Mouse (Mus musculus) midbrain, embryonic 11.5 days (tissue): ENCODE measurements at regions not wholly inside any gene's neighbourhood (a gene's known extent, or its start where the extent isn't known, plus 50 kb on each side); places are given as distances from the start of the nearest gene placed in this dataset.

Source experiments
- ATAC-seq: fragments of 200-750 bp; cut with Nextera tagmentation; 2 replicates; pipeline ENCODE4 v1.8.0; 2017; ENCODE audit warnings: moderate TSS enrichment, moderate library complexity; ENCODE audit not compliant: low FRiP score
- DNase-seq: peaks from one replicate; pipeline ENCODE4 v3.0.0; 2015; ENCODE audit warnings: low spot score; ENCODE audit errors: missing footprints
- H3K27ac ChIP-seq: fragments of 300-500 bp; sonication (generic); 2 replicates; pipeline ENCODE4 v1.5.1; 2014; ENCODE audit warnings: low read depth, low read length
- H3K27me3 ChIP-seq: fragments of 300-500 bp; sonication (generic); 2 replicates; pipeline ENCODE4 v1.6.1; 2014; ENCODE audit warnings: mild to moderate bottlenecking, low read length, moderate library complexity, mixed read lengths; ENCODE audit not compliant: control insufficient read depth, insufficient read depth
- H3K36me3 ChIP-seq: fragments of 300-500 bp; sonication (generic); 2 replicates; pipeline ENCODE4 v1.6.1; 2014; ENCODE audit warnings: mild to moderate bottlenecking, low read length, moderate library complexity, mixed read lengths; ENCODE audit not compliant: control insufficient read depth, insufficient read depth
- H3K4me1 ChIP-seq: fragments of 300-500 bp; sonication (generic); 2 replicates; pipeline ENCODE4 v1.6.1; 2014; ENCODE audit warnings: low read length; ENCODE audit not compliant: control insufficient read depth, insufficient read depth
- H3K4me2 ChIP-seq: fragments of 300-500 bp; sonication (generic); 2 replicates; pipeline ENCODE4 v1.6.1; 2014; ENCODE audit warnings: mild to moderate bottlenecking, moderate library complexity
- H3K4me3 ChIP-seq: fragments of 300-500 bp; sonication (generic); 2 replicates; pipeline ENCODE4 v1.5.1; 2014; ENCODE audit warnings: low read depth, low read length
- H3K9ac ChIP-seq: fragments of 300-500 bp; sonication (generic); 2 replicates; pipeline ENCODE4 v1.6.1; 2014; ENCODE audit warnings: low read length
- H3K9me3 ChIP-seq: fragments of 300-500 bp; sonication (generic); 2 replicates; pipeline ENCODE4 v1.6.1; 2016; ENCODE audit warnings: low read length; ENCODE audit not compliant: control insufficient read depth
- WGBS: fragments of 180-500 bp; shearing (Covaris S2); extraction: QIAGEN DNeasy Blood & Tissue Kit; methylation state at CpG from one replicate; pipeline ENCODE4 v1.1.7; 2014; 5-methylcytosine and 5-hydroxymethylcytosine counted together

DNA sequence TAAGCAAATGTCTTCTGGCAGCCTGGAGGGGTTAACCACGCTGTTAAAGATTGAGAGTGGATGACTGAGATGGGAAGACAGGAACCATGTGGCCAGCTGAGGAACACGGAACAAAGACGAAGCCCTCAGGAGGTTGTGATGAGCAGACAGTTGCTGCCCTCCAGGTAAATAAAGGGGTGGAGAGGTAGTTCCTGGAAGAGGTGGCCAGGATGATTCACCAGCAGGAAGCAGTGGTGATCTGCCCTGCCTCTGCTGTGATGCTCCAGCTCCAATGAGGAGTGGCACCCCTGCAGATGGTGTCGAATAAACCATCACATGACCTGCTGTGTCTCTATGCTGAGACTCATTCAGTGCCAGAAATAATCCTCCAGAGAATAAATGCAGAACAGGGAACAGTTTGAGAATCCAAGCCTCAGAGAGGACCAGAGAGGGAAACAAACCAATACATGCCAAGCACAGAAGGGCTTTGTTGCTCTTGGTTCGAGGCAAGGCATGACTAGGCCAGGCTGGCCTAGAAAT lies 74.7 kb upstream of the Glrp1 start:
- 73% methylated on average over 5 of the region's 5 CpGs for WGBS
- Histone ChIP-seq H3K9me3 (no peaks in the 10 kb centered on the region), H3K9ac (no peak overlapping the region), H3K27ac (no peak overlapping the region), H3K4me1 (no peaks in the 10 kb centered on the region), H3K4me3 (no peak overlapping the region), H3K27me3 (no peaks in the 10 kb centered on the region; the same call in 1 of the 2 replicates), H3K4me2 (no peak overlapping the region), H3K36me3 (no peaks in the 10 kb centered on the region)
- ATAC-seq (no peak), DNase-seq (no peak)

DNA sequence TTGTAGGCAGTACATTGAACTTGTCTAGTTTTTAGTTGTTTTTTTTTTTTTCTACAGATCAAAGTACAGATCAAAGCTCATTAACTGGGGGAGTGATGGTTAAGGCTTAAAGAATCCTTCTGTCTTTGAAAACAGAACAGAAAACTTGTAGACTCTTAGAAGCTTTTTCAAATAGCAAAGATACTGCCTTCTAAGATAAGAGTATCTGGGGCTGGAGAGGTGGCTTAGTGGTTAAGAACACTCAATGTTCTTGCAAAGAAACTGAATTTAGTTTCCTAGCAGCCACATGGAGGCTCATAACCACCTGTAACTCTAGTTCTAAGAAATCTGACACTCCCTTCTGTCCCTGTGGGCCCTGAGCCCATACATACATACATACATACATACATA lies 68.4 kb upstream of the Glrp1 start:
- Histone ChIP-seq H3K27ac (no peak overlapping the region), H3K4me1 (peaks cover 5% of the 10 kb centered on the region; the same call in 1 of the 2 replicates), H3K9me3 (no peaks in the 10 kb centered on the region), H3K9ac (no peak overlapping the region), H3K4me3 (no peak overlapping the region), H3K36me3 (no peaks in the 10 kb centered on the region), H3K27me3 (peaks cover 5% of the 10 kb centered on the region; the same call in 1 of the 2 replicates), H3K4me2 (no peak overlapping the region)
- ATAC-seq = no peak
- no peak for DNase-seq

GRCm38 (mm10) chr1:88577498-88578230 lies 67.8 kb upstream of the Glrp1 start:
- DNase-seq = no peak
- no peak overlapping the region for H3K9ac ChIP-seq
- WGBS = 9% methylated on average over 12 of the region's 12 CpGs
- ATAC-seq = no peak
- peaks cover 5% of the 10 kb centered on the region; the same call in 1 of the 2 replicates for H3K4me1 ChIP-seq
- H3K36me3 ChIP-seq = no peaks in the 10 kb centered on the region
- H3K27ac ChIP-seq = no peak overlapping the region
- H3K27me3 ChIP-seq = peaks cover 5% of the 10 kb centered on the region; the same call in 1 of the 2 replicates
- no peak overlapping the region for H3K4me2 ChIP-seq
- H3K4me3 ChIP-seq = no peak overlapping the region
- H3K9me3 ChIP-seq = no peaks in the 10 kb centered on the region

- 74% methylated on average over 14 of the region's 14 CpGs for WGBS
- H3K4me3 ChIP-seq = no peak overlapping the region
Observed at GRCm38 (mm10) chr1:88575917-88576669, 66.2 kb upstream of the Glrp1 start.

DNA sequence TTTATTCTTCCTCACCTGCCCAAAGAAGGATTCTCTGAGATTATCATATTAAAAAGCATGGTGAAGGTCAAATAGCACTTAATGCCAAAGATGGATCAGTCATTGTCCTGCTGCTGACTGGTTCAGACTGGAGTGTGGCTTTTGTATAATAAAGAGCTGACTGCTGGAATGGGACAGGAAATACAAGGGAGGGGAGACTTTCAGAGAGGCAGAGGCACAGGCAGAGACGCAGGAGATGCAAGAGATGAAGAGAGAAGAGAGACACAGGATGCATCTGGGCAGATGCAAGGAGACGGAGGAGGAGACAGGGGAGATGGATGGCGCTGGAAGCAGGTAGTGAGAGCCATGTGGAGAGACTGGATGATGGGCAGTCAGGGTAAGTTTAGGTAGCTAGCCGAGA lies 65.4 kb upstream of the Glrp1 start:
- no peak overlapping the region for H3K4me3 ChIP-seq
- H3K27me3 ChIP-seq = peaks cover 5% of the 10 kb centered on the region; the same call in 1 of the 2 replicates
- ATAC-seq (no peak), DNase-seq (no peak)
- 42% methylated on average over 4 of the region's 4 CpGs for WGBS
- peaks cover 5% of the 10 kb centered on the region; the same call in 1 of the 2 replicates for H3K4me1 ChIP-seq
- no peak overlapping the region for H3K27ac ChIP-seq
- H3K9me3 ChIP-seq = no peaks in the 10 kb centered on the region
- no peak overlapping the region for H3K9ac ChIP-seq
- no peak overlapping the region for H3K4me2 ChIP-seq
- H3K36me3 ChIP-seq = no peaks in the 10 kb centered on the region

More at GRCm38 (mm10) chr1:88575917-88576669, 66.2 kb upstream of the Glrp1 start:
- H3K4me2 ChIP-seq = no peak overlapping the region
- H3K36me3 ChIP-seq = no peaks in the 10 kb centered on the region
- H3K4me1 ChIP-seq = peaks cover 5% of the 10 kb centered on the region; the same call in 1 of the 2 replicates
- H3K27ac ChIP-seq = no peak overlapping the region
- no peak for DNase-seq
- H3K27me3 ChIP-seq = peaks cover 5% of the 10 kb centered on the region; the same call in 1 of the 2 replicates
- ATAC-seq = no peak
- H3K9ac ChIP-seq = no peak overlapping the region
- H3K9me3 ChIP-seq = no peaks in the 10 kb centered on the region

DNA sequence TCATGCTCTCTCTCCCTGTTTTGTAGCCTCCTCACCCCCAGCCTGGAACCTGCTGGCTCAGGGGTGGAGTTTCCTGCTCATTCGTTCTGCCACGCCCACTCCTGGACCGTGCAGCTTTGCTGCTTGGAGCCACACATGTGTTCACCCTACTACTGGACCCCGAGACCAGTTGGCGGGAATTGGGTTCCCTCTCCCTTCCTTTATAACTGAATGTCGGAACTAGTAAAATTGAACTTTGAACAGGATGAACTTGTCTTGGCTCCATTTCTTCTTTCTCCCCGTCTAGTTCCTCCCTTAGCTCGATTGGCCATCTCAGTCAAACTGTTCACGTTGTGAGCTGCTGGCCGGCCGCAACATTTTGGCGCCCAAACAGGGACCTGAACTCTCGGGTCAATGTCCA lies 62.3 kb upstream of the Glrp1 start:
- Histone ChIP-seq H3K36me3 (no peaks in the 10 kb centered on the region), H3K27me3 (peaks cover 2% of the 10 kb centered on the region; the same call in 1 of the 2 replicates), H3K4me2 (no peak overlapping the region), H3K9me3 (no peaks in the 10 kb centered on the region), H3K4me3 (no peak overlapping the region), H3K9ac (no peak overlapping the region), H3K27ac (no peak overlapping the region), H3K4me1 (no peaks in the 10 kb centered on the region)
- 93% methylated on average over 13 of the region's 13 CpGs for WGBS
- no peak for DNase-seq
- ATAC-seq = no peak

DNA sequence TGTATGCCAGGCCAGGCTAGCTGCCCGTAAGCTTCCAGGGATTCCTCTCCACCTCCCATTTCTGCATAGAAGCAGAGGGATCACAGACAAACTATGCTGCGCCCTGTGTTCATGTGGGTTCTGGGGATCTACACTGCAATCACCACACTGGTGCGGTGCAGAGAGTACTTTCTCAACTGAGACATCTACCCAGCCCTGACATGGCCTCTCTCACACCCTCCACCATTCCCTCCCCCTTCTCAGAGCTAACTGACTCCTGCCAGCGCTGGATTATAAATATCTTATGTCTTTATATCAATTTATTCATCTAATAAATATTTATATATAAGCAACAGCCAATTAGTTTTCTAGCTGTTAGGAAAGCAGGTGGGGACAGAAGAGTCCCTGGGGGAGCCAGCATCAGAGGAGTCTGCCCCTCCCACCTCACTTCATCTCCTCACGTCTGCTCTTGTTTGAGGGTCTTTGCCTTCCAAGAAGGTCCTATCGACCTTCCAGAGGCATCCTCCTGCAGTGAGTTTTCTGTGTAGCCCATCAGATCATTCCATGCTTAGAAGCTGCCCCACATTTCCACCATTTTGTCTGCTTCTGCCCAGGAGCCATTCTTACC lies 58.7 kb upstream of the Glrp1 start:
- 74% methylated on average over 6 of the region's 6 CpGs for WGBS
- Histone ChIP-seq H3K36me3 (no peaks in the 10 kb centered on the region), H3K4me2 (no peak overlapping the region), H3K9me3 (no peaks in the 10 kb centered on the region), H3K27me3 (no peaks in the 10 kb centered on the region), H3K4me3 (no peak overlapping the region), H3K27ac (no peak overlapping the region), H3K9ac (no peak overlapping the region), H3K4me1 (no peaks in the 10 kb centered on the region)
- no peak for ATAC-seq
- DNase-seq = no peak

- Histone ChIP-seq H3K9ac (no peak overlapping the region), H3K9me3 (no peaks in the 10 kb centered on the region), H3K4me2 (no peak overlapping the region), H3K27ac (no peak overlapping the region), H3K4me1 (no peaks in the 10 kb centered on the region), H3K36me3 (no peaks in the 10 kb centered on the region), H3K4me3 (no peak overlapping the region), H3K27me3 (no peaks in the 10 kb centered on the region)
- ATAC-seq = no peak
- no peak for DNase-seq
- 93% methylated on average over 1 of the region's 1 CpGs for WGBS
Observed at GRCm38 (mm10) chr1:88567198-88567597, 57.3 kb upstream of the Glrp1 start.

DNA sequence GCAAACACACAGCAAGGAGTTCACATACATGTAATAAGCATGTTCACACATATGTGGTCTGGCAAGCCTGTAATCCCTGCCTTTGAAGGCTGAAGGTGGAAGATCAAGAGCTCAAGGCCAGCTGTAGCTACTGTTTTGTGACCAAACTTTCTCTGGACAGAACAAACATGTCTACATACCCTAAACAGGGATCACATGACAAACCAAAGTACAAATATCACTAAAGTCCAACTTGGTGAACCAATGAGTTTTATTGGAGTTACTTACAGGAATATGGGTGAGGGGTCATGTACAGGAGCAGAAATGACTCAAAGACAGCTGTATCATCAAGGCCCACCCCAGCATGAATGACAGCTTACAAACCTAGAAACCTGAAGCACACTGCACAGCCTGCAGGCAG lies 56.6 kb upstream of the Glrp1 start:
- DNase-seq (no peak), ATAC-seq (no peak)
- H3K27me3 ChIP-seq = no peaks in the 10 kb centered on the region
- H3K4me2 ChIP-seq = no peak overlapping the region
- no peaks in the 10 kb centered on the region for H3K4me1 ChIP-seq
- H3K27ac ChIP-seq = no peak overlapping the region
- no peaks in the 10 kb centered on the region for H3K9me3 ChIP-seq
- no peak overlapping the region for H3K9ac ChIP-seq
- no peak overlapping the region for H3K4me3 ChIP-seq
- no peaks in the 10 kb centered on the region for H3K36me3 ChIP-seq
